Mouse (Mus musculus) C2C12 (cell line): ENCODE data around the gene Zfp275. TPM values are rescaled to one million over a fixed set of nuclear protein-coding genes. Genes with fewer than 3 reads are reported as not detected.
A peak's percentile ranks its signal among the peaks of the same experiment; 100 is the strongest.
"Not testable (repeated sequence)": the region's sequence is repeated elsewhere in the genome, so short reads cannot be mapped to it uniquely, and the experiment has no call there.

Experiments
- H3K27me3 ChIP-seq: one replicate; pipeline ENCODE4 v1.6.1; 2011; ENCODE audit not compliant: control insufficient read depth, insufficient read depth, insufficient read length
- H3K36me3 ChIP-seq: one replicate; pipeline ENCODE4 v1.6.1; 2011; ENCODE audit not compliant: control insufficient read depth, insufficient read depth
- H3K4me3 ChIP-seq: one replicate; pipeline ENCODE4 v1.5.1; 2011; ENCODE audit warnings: mild to moderate bottlenecking, control low read depth; ENCODE audit not compliant: poor library complexity, insufficient read depth, severe bottlenecking
- H3K79me2 ChIP-seq: one replicate; pipeline ENCODE4 v1.6.1; 2011; ENCODE audit not compliant: control insufficient read depth, insufficient read depth
- H3K79me3 ChIP-seq: one replicate; pipeline ENCODE4 v1.6.1; 2011; ENCODE audit warnings: low read depth, control low read depth
- H3ac ChIP-seq: one replicate; pipeline ENCODE3; 2011; ENCODE audit warnings: low read depth; ENCODE audit not compliant: control insufficient read depth, insufficient read length
- CEBPB ChIP-seq: IDR thresholded peaks from one replicate; pipeline ENCODE4 v1.6.1; 2011; ENCODE audit warnings: low read depth, mild to moderate bottlenecking, control low read depth, moderate library complexity
- CTCF ChIP-seq: IDR thresholded peaks from one replicate; pipeline ENCODE4 v1.5.1; 2011; ENCODE audit not compliant: control insufficient read depth, insufficient read depth, insufficient read length
- FOSL1 ChIP-seq: IDR thresholded peaks from one replicate; pipeline ENCODE4 v1.8.0; 2011; ENCODE audit warnings: mild to moderate bottlenecking, low read length; ENCODE audit not compliant: poor library complexity, insufficient read depth, severe bottlenecking
- MAX ChIP-seq: IDR thresholded peaks from one replicate; pipeline ENCODE4 v1.6.1; 2011; ENCODE audit warnings: mild to moderate bottlenecking, control low read depth
- MYOD1 ChIP-seq: IDR thresholded peaks from one replicate; pipeline ENCODE4 v1.6.1; 2011; ENCODE audit warnings: low read depth; ENCODE audit not compliant: control insufficient read depth, insufficient read length
- MYOG ChIP-seq: IDR thresholded peaks from one replicate; pipeline ENCODE4 v1.6.1; 2011; ENCODE audit not compliant: control insufficient read depth, insufficient read length; ENCODE audit errors: extremely low read depth
- USF1 ChIP-seq: IDR thresholded peaks from one replicate; pipeline ENCODE4 v1.6.1; 2011; ENCODE audit warnings: low read depth, mild to moderate bottlenecking, control low read depth, moderate library complexity
- long read RNA-seq, 2 experiments: library from polyadenylated mRNA; unstranded; transcript quantifications; one replicate each; pipeline ENCODE4 v2.0.0; 2019 to 2020
- polyA plus RNA-seq: library from polyadenylated mRNA; unstranded; fragments of >200 nt; fragmentation: generic; extraction: Trizol; gene quantifications from one replicate; pipeline ENCODE4 v1.2.1, GENCODE M21; 2012; ENCODE audit warnings: missing spikeins

Gene Zfp275
- 5.9 TPM for polyA plus RNA-seq
- long read RNA-seq, experiment 1, partial matches to known transcripts, result 0 of 2 reads
- long read RNA-seq, experiment 1, other reads (novel, unspliced or antisense), result 2 of 2 reads
- long read RNA-seq, experiment 2, full-length matches to known transcripts, result 1 of 18 reads
- long read RNA-seq, experiment 2, partial matches to known transcripts, result 0 of 18 reads
- long read RNA-seq, experiment 2, other reads (novel, unspliced or antisense), result 17 of 18 reads

- Histone ChIP-seq H3ac (peak within 1 kb of the TSS; percentile 97), H3K27me3 (no peaks in the 10 kb centered on the region)
These were observed at the start of gene Zfp275 for GRCm38 (mm10) chrX:73342483-73342895. Gene Zfp275 (plus strand): TSS chrX:73342621.

GRCm38 (mm10) chrX:73292876-73293275, 49.5 kb upstream of the Zfp275 start, which contains the start of the genes Xlr5a and Xlr5c:
Gene Xlr5a (minus strand): TSS chrX:73292976.
Gene Xlr5c (minus strand): TSS chrX:73292976.
- H3K27me3 ChIP-seq, H3K79me3 ChIP-seq, H3ac ChIP-seq, H3K79me2 ChIP-seq, H3K4me3 ChIP-seq, H3K36me3 ChIP-seq: not testable (repeated sequence)

More at GRCm38 (mm10) chrX:73342483-73342895, at the start of gene Zfp275:
- H3K4me3 ChIP-seq, result peak within 1 kb of the TSS; percentile 43
- TF ChIP-seq MAX (no peak), FOSL1 (no peak), CEBPB (no peak), MYOD1 (no peak), CTCF (no peak), MYOG (no peak), USF1 (no peak)
- H3K36me3 ChIP-seq, result peaks cover 4% of the 10 kb centered on the region
- H3K79me2 ChIP-seq, result peaks cover 40% of the 10 kb centered on the region
- peaks cover 12% of the 10 kb centered on the region for H3K79me3 ChIP-seq

GRCm38 (mm10) chrX:73295745-73296144, 46.7 kb upstream of the Zfp275 start:
- not testable (repeated sequence) for H3K4me3 ChIP-seq, H3K79me3 ChIP-seq, H3K79me2 ChIP-seq, H3K27me3 ChIP-seq, H3ac ChIP-seq, H3K36me3 ChIP-seq

- no peaks in the 10 kb centered on the region for H3K79me2 ChIP-seq
These were observed 29.9 kb upstream of the Zfp275 start for GRCm38 (mm10) chrX:73312522-73312921.

GRCm38 (mm10) chrX:73321029-73321428, 21.4 kb upstream of the Zfp275 start:
- Histone ChIP-seq H3ac (no peak overlapping the region), H3K79me2 (no peaks in the 10 kb centered on the region), H3K27me3 (no peaks in the 10 kb centered on the region), H3K79me3 (no peaks in the 10 kb centered on the region), H3K36me3 (no peaks in the 10 kb centered on the region), H3K4me3 (no peak overlapping the region)
- no peak for TF ChIP-seq CTCF
- TF ChIP-seq USF1, result no peak
- no peak for TF ChIP-seq MYOD1
- TF ChIP-seq CEBPB, result no peak
- no peak for TF ChIP-seq MAX
- TF ChIP-seq MYOG, result no peak
- TF ChIP-seq FOSL1, result no peak

More at GRCm38 (mm10) chrX:73312522-73312921, 29.9 kb upstream of the Zfp275 start:
- H3K4me3 ChIP-seq, result no peak overlapping the region
- H3K27me3 ChIP-seq, result peaks cover 5% of the 10 kb centered on the region
- no peaks in the 10 kb centered on the region for H3K36me3 ChIP-seq
- H3K79me3 ChIP-seq, result no peaks in the 10 kb centered on the region
- no peak overlapping the region for H3ac ChIP-seq
- no peak for TF ChIP-seq MAX
- TF ChIP-seq MYOG, result no peak

- Histone ChIP-seq H3ac (no peak overlapping the region), H3K4me3 (no peak overlapping the region), H3K79me3 (no peaks in the 10 kb centered on the region), H3K27me3 (no peaks in the 10 kb centered on the region), H3K79me2 (no peaks in the 10 kb centered on the region), H3K36me3 (no peaks in the 10 kb centered on the region)
- TF ChIP-seq MYOG, result no peak
- TF ChIP-seq FOSL1, result no peak
- no peak for TF ChIP-seq MYOD1
- no peak for TF ChIP-seq CEBPB
- TF ChIP-seq MAX, result no peak
- no peak for TF ChIP-seq USF1
- TF ChIP-seq CTCF, result no peak
These were observed 15.2 kb upstream of the Zfp275 start for GRCm38 (mm10) chrX:73327215-73327614.

- H3K27me3 ChIP-seq, result no peaks in the 10 kb centered on the region
- H3K4me3 ChIP-seq, result no peak overlapping the region
These were observed 8.9 kb upstream of the Zfp275 start for GRCm38 (mm10) chrX:73333548-73333947.

More at GRCm38 (mm10) chrX:73333548-73333947, 8.9 kb upstream of the Zfp275 start:
- Histone ChIP-seq H3K79me3 (no peaks in the 10 kb centered on the region), H3ac (no peak overlapping the region), H3K36me3 (no peaks in the 10 kb centered on the region), H3K79me2 (no peaks in the 10 kb centered on the region)
- no peak for TF ChIP-seq MYOD1
- no peak for TF ChIP-seq MYOG
- no peak for TF ChIP-seq FOSL1
- TF ChIP-seq CTCF, result no peak
- TF ChIP-seq MAX, result no peak
- no peak for TF ChIP-seq CEBPB
- no peak for TF ChIP-seq USF1
